Mouse (Mus musculus) cerebellum, adult 11 months (tissue): ENCODE measurements around the gene Abhd17a.

Experiments
- DNase-seq: peaks from one replicate; pipeline ENCODE4 v3.0.0; 2022

The Abhd17a gene

GRCm38 (mm10) chr10:80589879-80590854 lies at the start of gene Abhd17a:
TSS of gene Abhd17a (minus strand) at chr10:80590341.
- DNase-seq = peak; percentile 93

GRCm38 (mm10) chr10:80635345-80635744 lies 45.2 kb upstream of the Abhd17a start:
- no peak for DNase-seq

GRCm38 (mm10) chr10:80628925-80629324 lies 38.8 kb upstream of the Abhd17a start:
- DNase-seq = no peak

- no peak for DNase-seq
Observed at GRCm38 (mm10) chr10:80627685-80628084, 37.5 kb upstream of the Abhd17a start.

- DNase-seq = no peak
Observed at GRCm38 (mm10) chr10:80625764-80626163, 35.6 kb upstream of the Abhd17a start.

- no peak for DNase-seq
Observed at GRCm38 (mm10) chr10:80623457-80624191, 33.5 kb upstream of the Abhd17a start.

GRCm38 (mm10) chr10:80622661-80623456 lies 32.7 kb upstream of the Abhd17a start, which contains the start of gene Csnk1g2:
TSS of gene Csnk1g2 (plus strand) at chr10:80622838.
- DNase-seq = peak; percentile 76

GRCm38 (mm10) chr10:80621940-80622660 lies 32.0 kb upstream of the Abhd17a start:
- peak; percentile 100 for DNase-seq

GRCm38 (mm10) chr10:80621690-80621939 lies 31.5 kb upstream of the Abhd17a start:
- no peak for DNase-seq

GRCm38 (mm10) chr10:80620796-80621689 lies 30.9 kb upstream of the Abhd17a start:
- DNase-seq = no peak

GRCm38 (mm10) chr10:80620365-80620764 lies 30.2 kb upstream of the Abhd17a start:
- DNase-seq = no peak

GRCm38 (mm10) chr10:80619465-80620244 lies 29.5 kb upstream of the Abhd17a start:
- DNase-seq = no peak

GRCm38 (mm10) chr10:80618181-80618580 lies 28.0 kb upstream of the Abhd17a start:
- DNase-seq = no peak

- no peak for DNase-seq
Observed at GRCm38 (mm10) chr10:80614351-80614750, 24.2 kb upstream of the Abhd17a start.

- DNase-seq = no peak
Observed at GRCm38 (mm10) chr10:80613821-80614220, 23.7 kb upstream of the Abhd17a start.

- DNase-seq = no peak
Observed at GRCm38 (mm10) chr10:80611905-80612304, 21.8 kb upstream of the Abhd17a start.

GRCm38 (mm10) chr10:80611024-80611423 lies 20.9 kb upstream of the Abhd17a start:
- DNase-seq = peak; percentile 50

- peak; percentile 87 for DNase-seq
Observed at GRCm38 (mm10) chr10:80610116-80610785, 20.1 kb upstream of the Abhd17a start.

- peak; percentile 39 for DNase-seq
Observed at GRCm38 (mm10) chr10:80609269-80609924, 19.3 kb upstream of the Abhd17a start.
